Mouse (Mus musculus) spleen, adult 2 months (tissue): ENCODE results near the gene Prdm10.

Experiments used
- CTCF ChIP-seq: fragments of 200-500 bp; IDR thresholded peaks from 2 replicates; pipeline ENCODE4 v1.5.1; 2011; ENCODE audit warnings: mild to moderate bottlenecking, inconsistent platforms; ENCODE audit not compliant: insufficient read depth, insufficient read length, insufficient replicate concordance; ENCODE audit errors: extremely low read depth
- POLR2A ChIP-seq: fragments of 200-500 bp; IDR thresholded peaks from 2 replicates; pipeline ENCODE4 v1.6.1; 2011; ENCODE audit warnings: low read depth, low read length, inconsistent platforms

DNA sequence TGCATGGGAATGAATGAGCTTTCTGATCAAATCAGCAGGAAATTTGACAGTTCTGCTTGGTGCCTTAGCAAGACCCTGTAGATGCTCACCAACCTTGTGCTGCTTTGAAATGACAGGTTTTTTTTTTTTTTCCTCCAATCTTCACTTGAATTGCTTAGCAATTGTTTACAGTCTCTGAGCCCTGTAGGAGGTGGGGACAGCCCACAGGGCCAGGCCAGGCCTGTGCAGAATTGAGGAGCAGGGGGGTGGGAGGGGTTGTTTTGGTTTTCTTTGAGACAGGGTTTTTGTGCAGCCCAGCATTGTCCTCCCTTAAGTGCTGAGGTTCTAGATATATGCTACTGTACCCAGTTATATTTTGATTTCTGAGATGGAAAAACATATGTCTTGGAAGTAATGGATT, 52.5 kb downstream of the Prdm10 start:
- no peak for TF ChIP-seq POLR2A
- no peak for TF ChIP-seq CTCF
